Mouse (Mus musculus) ES-Bruce4 (cell line): ENCODE data around the gene Abcc4. TPM values are rescaled to one million over a fixed set of nuclear protein-coding genes. Genes with fewer than 3 reads are reported as not detected.

Experiments
- H3K27ac ChIP-seq: 2 replicates; pipeline ENCODE4 v1.5.1; 2012; ENCODE audit warnings: low read length, inconsistent platforms; ENCODE audit not compliant: insufficient read depth
- H3K27me3 ChIP-seq: 2 replicates; pipeline ENCODE4 v1.6.1; 2012; ENCODE audit warnings: mild to moderate bottlenecking, low read length, inconsistent platforms; ENCODE audit not compliant: control insufficient read depth, poor library complexity, insufficient read depth, severe bottlenecking
- H3K36me3 ChIP-seq: 2 replicates; pipeline ENCODE4 v1.6.1; 2012; ENCODE audit warnings: inconsistent platforms, mild to moderate bottlenecking, low read length, moderate library complexity; ENCODE audit not compliant: control insufficient read depth, poor library complexity, insufficient read depth, severe bottlenecking
- H3K4me1 ChIP-seq: one replicate; pipeline ENCODE4 v1.8.1; 2011; ENCODE audit warnings: low read length; ENCODE audit not compliant: control insufficient read depth, insufficient read depth
- H3K4me3 ChIP-seq: 2 replicates; pipeline ENCODE4 v1.5.1; 2011; ENCODE audit warnings: low read depth, mild to moderate bottlenecking, low read length
- H3K9ac ChIP-seq: 2 replicates; pipeline ENCODE4 v1.6.1; 2012; ENCODE audit warnings: low read depth, mild to moderate bottlenecking, inconsistent platforms; ENCODE audit not compliant: poor library complexity, severe bottlenecking
- H3K9me3 ChIP-seq: replicated peaks from 2 replicates; pipeline ENCODE4 v1.6.1; 2012; ENCODE audit warnings: mild to moderate bottlenecking, low read length, inconsistent platforms; ENCODE audit not compliant: control insufficient read depth, poor library complexity, insufficient read depth, severe bottlenecking
- CTCF ChIP-seq: IDR thresholded peaks from one replicate; pipeline ENCODE4 v1.8.1; 2011; ENCODE audit warnings: low read depth, low read length
- EP300 ChIP-seq: IDR thresholded peaks from 2 replicates; pipeline ENCODE4 v1.6.1; 2011; ENCODE audit warnings: low read depth, low read length; ENCODE audit not compliant: insufficient read depth
- POLR2A ChIP-seq: IDR thresholded peaks from one replicate; pipeline ENCODE4 v1.8.1; 2011; ENCODE audit warnings: low read length; ENCODE audit not compliant: insufficient read depth
- polyA plus RNA-seq: library from polyadenylated mRNA; stranded (reverse); fragments of >200 nt; gene quantifications from 2 replicates; pipeline ENCODE4 v1.2.4, GENCODE M21; 2011; ENCODE audit warnings: low read depth; ENCODE audit not compliant: missing spikeins, insufficient read depth, insufficient read length

Abcc4 gene
- polyA plus RNA-seq, 1 experiment, result 32.2 TPM

DNA sequence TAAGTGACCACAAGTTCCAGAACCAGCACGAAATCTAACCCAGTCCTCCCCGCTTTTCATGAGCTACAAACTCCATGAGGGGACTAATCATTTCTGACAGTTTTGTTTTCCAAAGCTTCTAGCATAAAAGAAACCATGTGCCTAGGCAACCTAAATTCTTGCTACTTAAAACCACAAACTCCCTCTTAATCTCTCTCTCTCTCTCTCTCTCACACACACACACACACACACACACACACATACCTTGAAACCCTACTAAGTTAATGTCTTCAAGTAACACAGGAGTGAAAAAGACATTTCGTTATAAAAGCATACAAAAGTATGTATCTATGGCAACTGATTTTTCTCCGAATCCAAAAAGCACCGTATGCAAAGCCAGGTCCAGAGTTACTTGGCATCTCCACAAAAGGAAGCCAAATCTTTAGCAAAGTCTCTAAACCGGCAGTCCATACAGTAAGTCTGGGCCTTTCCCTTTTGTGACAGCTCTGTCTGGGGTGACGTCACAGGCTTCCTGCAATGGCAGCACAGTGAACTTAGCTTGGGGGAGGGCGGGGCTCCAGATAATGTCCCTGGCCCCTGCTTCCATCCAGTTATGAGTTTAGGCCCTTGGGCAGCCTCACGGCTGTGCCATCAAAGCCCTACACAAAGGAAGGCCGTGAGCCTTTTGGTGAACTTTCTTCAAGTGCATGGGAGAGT, 23.5 kb downstream of the Abcc4 start:
- H3K9me3 ChIP-seq, result no peaks in the 10 kb centered on the region
- H3K9ac ChIP-seq, result no peak overlapping the region
- H3K27ac ChIP-seq, result no peak overlapping the region
- TF ChIP-seq EP300 (no peak), POLR2A (no peak), CTCF (no peak)
- H3K4me1 ChIP-seq, result peaks cover 11% of the 10 kb centered on the region
- no peaks in the 10 kb centered on the region for H3K27me3 ChIP-seq
- no peaks in the 10 kb centered on the region for H3K36me3 ChIP-seq
- H3K4me3 ChIP-seq, result no peak overlapping the region

DNA sequence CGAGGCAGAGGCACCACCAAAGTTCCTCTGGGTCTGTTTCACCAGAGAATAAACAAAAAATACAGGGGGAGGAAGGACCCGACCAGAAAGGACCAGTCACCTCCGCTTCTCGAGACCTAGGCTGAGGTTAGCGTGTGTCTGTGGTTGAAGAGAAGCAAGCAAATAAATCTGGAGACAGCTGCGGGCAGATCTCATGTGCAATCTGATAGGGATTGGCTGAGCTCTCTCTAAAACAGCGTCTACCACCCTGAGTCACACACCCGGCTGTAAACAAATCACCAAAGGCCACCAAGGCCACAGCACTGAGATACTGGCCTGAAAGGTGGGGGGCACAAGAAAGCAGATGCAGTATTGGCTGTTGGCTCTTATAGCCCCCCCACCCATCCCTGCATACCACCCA, 24.9 kb downstream of the Abcc4 start:
- no peaks in the 10 kb centered on the region for H3K9me3 ChIP-seq
- TF ChIP-seq CTCF, result no peak
- no peak for TF ChIP-seq POLR2A
- TF ChIP-seq EP300, result no peak
- H3K4me1 ChIP-seq, result peaks cover 17% of the 10 kb centered on the region
- no peak overlapping the region for H3K4me3 ChIP-seq
- no peak overlapping the region for H3K27ac ChIP-seq
- H3K27me3 ChIP-seq, result no peaks in the 10 kb centered on the region
- no peak overlapping the region for H3K9ac ChIP-seq
- no peaks in the 10 kb centered on the region for H3K36me3 ChIP-seq

DNA sequence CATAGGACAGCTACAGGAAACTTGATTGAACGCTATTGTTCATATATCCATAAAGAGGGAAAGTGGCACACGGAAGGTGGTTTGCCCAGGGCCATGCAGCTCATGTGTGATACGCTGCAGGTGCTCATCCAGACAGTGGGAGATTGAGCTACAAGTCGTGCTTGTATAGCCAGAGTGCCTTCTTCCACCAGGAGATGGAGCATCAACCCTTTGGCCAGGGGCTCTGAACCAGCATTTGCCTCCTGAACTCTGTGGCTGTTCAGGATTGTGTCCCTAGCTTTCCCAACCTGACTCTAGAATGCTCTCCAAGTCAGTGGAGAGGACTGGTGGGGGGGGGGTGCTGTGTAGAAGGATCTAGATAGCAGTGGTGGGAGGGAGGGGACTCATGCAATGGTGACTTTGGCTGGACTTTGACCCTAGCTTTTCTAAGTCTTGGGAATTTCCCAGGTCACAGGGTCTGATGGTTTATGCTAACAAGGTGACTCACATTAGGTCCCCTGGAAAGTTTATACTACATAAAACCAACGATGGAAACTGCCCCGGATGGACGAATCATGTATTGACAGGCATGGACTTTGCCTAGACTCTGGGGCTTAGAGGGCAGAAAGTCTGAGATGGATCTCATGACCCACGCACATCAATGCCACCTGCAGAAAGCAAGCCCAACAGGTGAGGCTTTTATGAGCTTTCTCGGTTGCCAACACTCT, 27.6 kb downstream of the Abcc4 start:
- no peaks in the 10 kb centered on the region for H3K9me3 ChIP-seq
- H3K4me3 ChIP-seq, result no peak overlapping the region
- no peaks in the 10 kb centered on the region for H3K36me3 ChIP-seq
- H3K9ac ChIP-seq, result no peak overlapping the region
- H3K4me1 ChIP-seq, result peaks cover 22% of the 10 kb centered on the region
- H3K27me3 ChIP-seq, result no peaks in the 10 kb centered on the region
- no peak overlapping the region for H3K27ac ChIP-seq
- TF ChIP-seq CTCF, result peak; percentile 17
- TF ChIP-seq EP300, result no peak
- TF ChIP-seq POLR2A, result no peak

DNA sequence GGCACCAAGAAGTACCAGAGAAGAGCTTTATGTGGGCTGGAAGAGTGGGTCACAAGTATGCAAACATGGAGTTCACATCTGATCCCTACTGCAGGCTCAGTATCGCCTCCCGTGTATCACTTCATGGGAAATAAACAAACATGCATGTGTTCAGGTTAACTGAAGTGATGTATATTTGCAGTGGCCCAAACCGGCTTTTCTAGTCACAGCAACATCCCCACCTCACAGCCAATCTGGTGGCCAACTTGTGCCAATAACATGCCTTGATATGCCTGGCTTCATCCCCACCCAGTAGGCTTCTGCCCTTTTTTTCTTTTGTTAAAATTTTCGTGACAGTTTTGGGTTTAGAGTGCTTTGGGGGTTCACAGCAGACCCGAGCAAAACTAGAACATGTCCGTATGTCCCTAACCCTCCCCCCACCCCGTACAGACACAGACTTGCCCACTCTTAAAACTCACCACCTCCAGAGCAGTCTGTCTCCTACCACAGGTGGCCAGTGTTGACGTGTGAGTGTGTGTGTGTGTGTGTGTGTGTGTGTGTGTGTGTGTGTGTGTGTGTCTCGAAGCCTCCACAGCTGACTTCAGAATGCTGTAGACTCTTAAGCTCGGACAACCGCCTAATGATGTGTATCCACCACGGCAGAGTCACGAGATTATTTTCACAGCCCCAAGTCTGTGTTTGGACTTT, 29.6 kb downstream of the Abcc4 start:
- Histone ChIP-seq H3K27me3 (no peaks in the 10 kb centered on the region), H3K27ac (no peak overlapping the region), H3K9me3 (no peaks in the 10 kb centered on the region), H3K36me3 (no peaks in the 10 kb centered on the region), H3K4me3 (no peak overlapping the region), H3K4me1 (peaks cover 19% of the 10 kb centered on the region), H3K9ac (no peak overlapping the region)
- no peak for TF ChIP-seq EP300
- TF ChIP-seq POLR2A, result no peak
- no peak for TF ChIP-seq CTCF

DNA sequence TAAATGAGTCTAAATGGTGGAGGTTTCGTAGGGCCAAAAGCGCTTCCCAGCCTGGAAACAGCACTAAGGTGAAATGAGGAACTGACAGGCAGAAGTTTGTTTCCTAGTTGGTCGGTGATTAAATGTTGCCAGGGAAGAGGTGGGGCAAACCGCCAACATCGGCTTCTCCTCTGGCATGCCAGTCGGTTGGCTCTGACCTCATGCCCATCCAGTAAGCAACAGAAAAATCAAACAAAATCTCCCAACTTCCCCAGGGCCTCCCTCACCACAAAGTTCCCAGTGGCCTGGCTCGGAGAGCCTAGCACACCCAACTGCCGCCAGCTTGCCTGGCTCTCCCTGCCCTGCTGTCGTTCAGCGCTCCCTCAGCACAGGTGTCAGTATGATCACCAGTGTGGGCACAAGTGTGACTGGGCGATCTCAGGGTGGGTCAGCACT, 31.3 kb downstream of the Abcc4 start:
- Histone ChIP-seq H3K36me3 (no peaks in the 10 kb centered on the region), H3K4me3 (no peak overlapping the region), H3K9ac (no peak overlapping the region), H3K27ac (peak overlapping the region; percentile 14; the same call in 1 of the 2 replicates), H3K27me3 (no peaks in the 10 kb centered on the region), H3K4me1 (peaks cover 21% of the 10 kb centered on the region), H3K9me3 (no peaks in the 10 kb centered on the region)
- TF ChIP-seq CTCF (no peak), POLR2A (no peak), EP300 (no peak)

DNA sequence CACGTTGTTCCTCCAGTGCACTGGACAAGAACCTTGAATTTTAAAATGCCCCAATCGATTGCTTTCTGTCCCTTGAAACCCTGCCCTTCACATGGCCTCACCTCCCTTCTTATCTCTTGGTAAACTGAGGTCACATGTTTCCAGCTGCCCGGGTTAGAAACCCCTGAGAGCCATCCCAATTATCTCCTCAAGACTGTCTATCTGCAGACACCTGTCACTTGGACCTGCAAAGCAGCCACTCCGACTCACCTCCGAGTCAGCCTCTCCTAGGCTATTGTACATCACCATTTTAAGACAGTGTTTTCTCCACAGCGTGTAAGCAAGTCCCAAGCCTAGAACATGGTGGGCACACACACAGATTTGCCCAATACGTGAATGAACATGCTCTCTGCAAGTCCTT, 31.8 kb downstream of the Abcc4 start:
- H3K9ac ChIP-seq, result no peak overlapping the region
- H3K27me3 ChIP-seq, result no peaks in the 10 kb centered on the region
- H3K4me3 ChIP-seq, result no peak overlapping the region
- H3K36me3 ChIP-seq, result no peaks in the 10 kb centered on the region
- H3K9me3 ChIP-seq, result no peaks in the 10 kb centered on the region
- H3K27ac ChIP-seq, result peak overlapping the region; percentile 14; the same call in 1 of the 2 replicates
- TF ChIP-seq CTCF, result no peak
- TF ChIP-seq POLR2A, result no peak
- TF ChIP-seq EP300, result no peak
- peaks cover 21% of the 10 kb centered on the region for H3K4me1 ChIP-seq
